Mouse (Mus musculus) stomach, postnatal 0 days (tissue): Measurements from ENCODE around the gene Lrfn3.

Source experiments
- CTCF ChIP-seq: IDR thresholded peaks from 2 replicates; pipeline ENCODE4 v1.5.1; 2016; ENCODE audit warnings: antibody characterized with exemption, low read depth, mild to moderate bottlenecking, moderate library complexity
- EP300 ChIP-seq: optimal IDR thresholded peaks from 2 replicates; pipeline ENCODE3; 2016; ENCODE audit warnings: antibody characterized with exemption

DNA sequence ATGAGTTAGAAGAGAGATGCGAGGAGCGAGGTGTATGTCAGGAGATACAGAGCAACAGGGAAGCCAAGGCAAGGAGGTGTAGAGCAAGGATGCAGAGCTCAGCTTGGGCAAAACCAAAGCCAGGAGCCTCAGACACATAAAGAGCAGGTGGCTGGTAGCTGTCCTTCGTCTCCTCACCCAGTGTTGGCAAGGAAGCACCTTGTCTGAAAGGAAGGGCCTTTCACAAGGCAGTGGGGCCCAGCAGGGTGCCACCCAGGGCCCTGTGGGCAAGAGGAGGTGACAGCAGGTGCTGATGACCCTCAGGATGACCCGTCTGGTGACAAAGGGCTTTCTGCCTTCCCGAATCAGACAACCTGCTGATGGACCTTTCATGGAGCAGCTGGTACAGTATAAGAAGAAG, 28.0 kb downstream of the Lrfn3 start:
- TF ChIP-seq CTCF = no peak
- no peak for TF ChIP-seq EP300
